Mouse (Mus musculus): Measurements from ENCODE around the gene Ptcd1.
"Not testable (repeated sequence)": the region's sequence is repeated elsewhere in the genome, so short reads cannot be mapped to it uniquely, and the experiment has no call there.

The Ptcd1 gene

GRCm38 (mm10) chr5:145161361-145161760 is 5.5 kb downstream of the Ptcd1 start:
- no peak for DNase-seq

GRCm38 (mm10) chr5:145152690-145153089 is 14.2 kb downstream of the Ptcd1 start:
- no peak for DNase-seq

GRCm38 (mm10) chr5:145149294-145149693 is 17.6 kb downstream of the Ptcd1 start:
- no peak for DNase-seq

DNA sequence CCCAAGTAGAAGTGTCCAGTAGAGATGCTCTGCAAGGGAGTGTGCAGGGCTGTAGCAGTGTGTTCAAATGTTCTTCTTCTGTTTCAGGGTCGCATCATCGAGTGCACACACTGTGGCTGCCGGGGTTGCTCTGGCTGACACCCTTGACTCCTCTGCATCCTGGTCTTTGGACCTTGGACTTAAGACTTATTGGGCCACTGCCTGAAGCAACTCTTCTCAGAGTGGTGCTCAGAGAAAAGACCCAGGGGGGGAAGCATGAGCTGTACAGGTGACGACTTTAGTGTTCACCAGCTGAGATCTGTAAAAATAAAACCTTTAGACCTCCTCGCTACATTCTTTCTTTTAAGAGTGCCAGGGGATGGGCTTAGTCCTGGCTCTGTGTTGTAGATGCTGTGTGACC is 19.2 kb downstream of the Ptcd1 start:
- DNase-seq, result no peak

DNA sequence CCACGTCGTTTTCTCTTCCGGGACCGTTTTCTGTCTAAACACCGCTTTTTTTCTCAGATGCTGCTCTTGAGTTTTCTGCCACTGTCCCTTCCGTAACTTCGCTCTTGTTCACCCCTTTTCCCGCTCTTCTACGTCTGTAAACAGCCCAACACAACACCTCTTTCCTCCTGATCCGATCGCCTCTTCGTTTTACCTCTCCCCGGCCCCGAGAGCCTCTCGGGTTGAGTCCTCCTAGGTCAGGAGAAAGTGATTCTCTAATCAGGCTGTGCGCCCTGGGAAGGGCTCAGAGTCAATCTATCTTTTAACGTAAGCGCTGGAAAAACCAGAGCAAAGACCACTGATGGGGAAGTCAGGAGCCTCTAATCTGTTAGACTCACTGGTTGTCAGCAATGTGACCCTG is 26.3 kb downstream of the Ptcd1 start:
- peak; percentile 20 for DNase-seq

DNA sequence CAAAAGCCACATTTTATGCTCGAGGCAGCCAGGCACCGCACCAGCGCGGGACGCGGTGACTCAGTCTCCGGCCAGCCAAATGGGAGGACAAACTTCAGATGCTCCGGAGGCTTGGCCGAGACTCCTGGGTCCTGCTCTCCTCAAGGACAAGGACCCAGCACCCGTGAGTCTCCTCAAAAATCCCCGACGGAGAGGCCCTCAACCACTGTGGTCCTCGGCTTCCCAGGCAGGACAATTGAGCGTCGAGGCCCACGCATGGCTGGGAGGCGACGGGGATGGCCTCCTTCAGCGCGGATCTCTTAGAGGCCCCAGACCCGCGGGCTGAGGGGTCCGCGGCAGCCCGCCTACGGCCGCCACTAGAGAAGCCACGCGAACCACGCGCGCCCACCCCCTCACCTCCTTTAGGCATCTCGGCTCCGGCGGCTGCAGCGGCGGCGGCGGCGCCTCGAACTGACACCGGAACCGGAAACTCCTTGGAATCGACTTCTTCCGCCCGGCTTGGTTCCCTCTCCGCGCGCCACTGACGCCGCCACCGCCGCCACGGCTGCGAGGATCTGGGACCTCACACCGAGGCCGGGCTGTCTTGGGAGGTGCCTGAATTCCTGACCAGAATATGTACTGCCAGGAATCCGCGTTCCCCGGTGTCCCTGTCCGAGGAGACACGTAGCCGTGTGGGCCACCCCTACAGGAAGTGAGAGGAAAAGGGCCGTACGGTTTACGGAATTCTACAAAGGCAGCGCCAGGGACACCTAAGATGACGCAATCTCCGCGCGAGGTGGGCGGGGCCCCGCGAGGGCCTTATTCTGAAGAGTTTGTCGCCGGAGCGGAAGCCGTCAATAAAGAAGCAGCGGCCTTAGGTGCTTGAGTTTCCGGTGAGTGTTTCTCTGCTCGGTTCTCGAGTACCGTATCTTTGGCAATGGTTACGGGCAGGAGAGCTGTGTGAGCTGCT is 27.1 kb downstream of the Ptcd1 start, which contains the start of the genes Pdap1 and Bud31:
Pdap1 (minus strand) TSS at position 668 of the 949 bp plus-strand sequence.
Bud31 (plus strand) TSS at position 792 of the 949 bp plus-strand sequence.
- peak; percentile 97 for DNase-seq

DNA sequence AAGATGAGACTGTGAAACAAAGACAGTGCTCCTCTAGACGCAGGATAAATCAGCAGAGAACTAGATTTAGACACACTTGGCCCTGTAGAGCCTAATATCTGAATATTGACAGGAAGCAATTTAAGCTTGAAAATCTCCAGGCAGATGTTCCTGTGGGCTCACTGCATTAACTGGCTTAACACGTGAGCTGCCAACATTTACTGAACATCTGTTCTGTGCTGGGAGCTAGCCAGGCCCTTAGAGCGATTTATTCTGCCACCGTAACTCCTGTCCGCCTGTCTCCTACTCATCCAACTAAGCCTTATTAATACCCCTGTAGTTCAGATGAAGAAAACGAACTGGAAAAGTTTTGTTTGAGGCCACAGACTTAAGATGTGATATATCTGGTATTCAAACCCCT is 28.1 kb downstream of the Ptcd1 start:
- DNase-seq, result no peak

DNA sequence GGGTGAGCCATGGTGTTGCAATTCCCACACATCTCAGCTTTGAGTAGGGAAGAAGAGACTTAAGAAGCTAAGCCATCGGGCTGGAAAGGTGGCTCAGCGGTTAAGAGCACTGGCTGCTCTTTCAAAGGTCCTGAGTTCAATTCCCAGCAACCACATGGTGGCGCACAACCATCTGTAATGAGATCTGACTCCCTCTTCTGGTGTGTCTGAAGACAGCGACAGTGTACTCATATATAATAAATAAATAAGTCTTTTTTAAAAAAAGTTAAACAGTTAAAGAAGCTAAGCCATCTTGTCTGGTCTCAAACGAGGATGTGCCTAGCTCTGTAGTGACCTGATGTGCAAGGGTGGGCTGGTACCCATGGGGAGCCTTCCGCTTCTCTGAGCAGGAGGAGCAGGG is 33.6 kb downstream of the Ptcd1 start:
- DNase-seq, result not testable (repeated sequence)

GRCm38 (mm10) chr5:145130995-145131394 is 35.9 kb downstream of the Ptcd1 start:
- no peak for DNase-seq

GRCm38 (mm10) chr5:145130191-145130590 is 36.7 kb downstream of the Ptcd1 start:
- no peak for DNase-seq

DNA sequence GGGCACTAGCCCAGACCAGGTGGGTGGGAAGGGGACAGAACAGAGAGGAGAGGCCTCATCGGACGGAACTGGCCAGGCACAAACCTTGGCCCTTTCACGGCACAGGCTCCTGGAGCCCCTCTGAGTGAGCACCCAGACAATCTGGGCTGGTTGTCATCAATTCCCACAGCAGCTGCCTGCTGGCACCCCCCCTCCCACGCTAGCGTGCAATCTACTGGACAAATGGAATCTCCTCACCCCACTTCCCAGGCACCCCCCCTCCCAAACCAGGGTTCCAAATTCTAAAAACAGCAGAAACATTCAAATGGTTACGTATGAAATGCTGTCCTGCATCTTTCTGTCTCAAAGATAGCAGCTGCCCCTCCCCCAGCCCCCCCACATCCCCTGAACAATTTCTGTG is 37.1 kb downstream of the Ptcd1 start:
- not testable (repeated sequence) for DNase-seq

- DNase-seq, result no peak
Measured at GRCm38 (mm10) chr5:145129124-145129523, 37.8 kb downstream of the Ptcd1 start.

GRCm38 (mm10) chr5:145126580-145126979 is 40.3 kb downstream of the Ptcd1 start:
- no peak for DNase-seq

DNA sequence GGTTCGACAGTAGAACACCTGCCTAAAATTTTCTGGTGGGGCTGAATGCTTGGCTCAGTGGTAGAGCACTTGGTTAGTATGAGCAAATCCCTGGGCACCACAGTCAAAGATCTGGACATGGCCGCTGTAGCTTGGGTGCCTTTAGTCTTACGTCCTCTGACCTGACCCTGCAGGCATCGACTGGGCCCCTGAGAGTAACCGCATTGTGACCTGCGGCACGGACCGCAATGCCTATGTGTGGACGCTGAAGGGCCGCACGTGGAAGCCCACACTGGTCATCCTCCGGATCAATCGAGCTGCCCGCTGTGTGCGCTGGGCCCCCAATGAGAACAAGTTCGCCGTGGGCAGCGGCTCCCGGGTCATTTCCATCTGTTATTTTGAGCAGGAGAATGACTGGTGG is 43.5 kb downstream of the Ptcd1 start:
- DNase-seq, result no peak

DNA sequence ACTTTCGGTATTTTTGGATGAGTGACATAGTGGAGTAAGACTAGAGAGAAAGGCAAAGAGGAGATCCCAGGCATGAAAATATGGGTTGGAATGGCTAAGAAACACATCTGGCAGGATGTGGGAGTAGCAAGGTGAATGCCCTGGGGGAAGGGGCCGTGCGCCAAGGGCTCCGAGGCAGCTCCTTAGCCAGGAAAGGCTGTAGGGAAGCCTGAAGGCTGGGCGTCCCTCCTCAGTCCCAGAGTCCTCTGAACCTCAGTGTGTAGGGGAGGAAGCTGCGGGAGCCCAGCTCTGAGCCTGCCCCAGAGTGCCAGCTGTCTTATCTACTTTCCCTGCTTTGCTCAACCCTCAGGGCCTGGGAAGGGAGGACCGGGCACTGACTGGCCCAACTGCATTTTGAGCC is 46.0 kb downstream of the Ptcd1 start:
- DNase-seq, result no peak

- DNase-seq, result no peak
Measured at GRCm38 (mm10) chr5:145119385-145119784, 47.5 kb downstream of the Ptcd1 start.

DNA sequence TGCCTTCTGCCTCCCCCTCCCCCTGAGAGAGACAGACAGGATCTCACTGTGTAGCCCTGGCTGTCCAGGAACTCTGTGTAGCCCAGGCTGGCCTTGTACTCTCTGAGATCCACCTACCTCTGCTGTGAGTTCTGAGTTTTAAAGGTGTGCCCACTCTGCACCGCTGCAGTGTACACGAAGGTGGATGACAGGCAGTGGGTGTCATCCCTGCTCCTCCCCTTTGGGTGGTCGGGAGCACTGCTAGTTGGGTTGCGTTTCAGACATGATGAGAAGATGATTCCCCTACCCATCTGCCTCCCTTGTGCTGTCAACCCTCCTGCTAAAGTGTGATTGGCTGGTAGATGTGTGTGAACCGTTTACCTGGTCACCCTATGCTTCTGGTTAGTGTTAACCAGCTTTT is 48.4 kb downstream of the Ptcd1 start:
- no peak for DNase-seq

- DNase-seq, result no peak
Measured at GRCm38 (mm10) chr5:145118005-145118404, 48.9 kb downstream of the Ptcd1 start.

GRCm38 (mm10) chr5:145116916-145117315 is 50.0 kb downstream of the Ptcd1 start:
- no peak for DNase-seq

- no peak for DNase-seq
Measured at GRCm38 (mm10) chr5:145116316-145116715, 50.6 kb downstream of the Ptcd1 start.

- DNase-seq, result no peak
Measured at GRCm38 (mm10) chr5:145115736-145116135, 51.2 kb downstream of the Ptcd1 start.

DNA sequence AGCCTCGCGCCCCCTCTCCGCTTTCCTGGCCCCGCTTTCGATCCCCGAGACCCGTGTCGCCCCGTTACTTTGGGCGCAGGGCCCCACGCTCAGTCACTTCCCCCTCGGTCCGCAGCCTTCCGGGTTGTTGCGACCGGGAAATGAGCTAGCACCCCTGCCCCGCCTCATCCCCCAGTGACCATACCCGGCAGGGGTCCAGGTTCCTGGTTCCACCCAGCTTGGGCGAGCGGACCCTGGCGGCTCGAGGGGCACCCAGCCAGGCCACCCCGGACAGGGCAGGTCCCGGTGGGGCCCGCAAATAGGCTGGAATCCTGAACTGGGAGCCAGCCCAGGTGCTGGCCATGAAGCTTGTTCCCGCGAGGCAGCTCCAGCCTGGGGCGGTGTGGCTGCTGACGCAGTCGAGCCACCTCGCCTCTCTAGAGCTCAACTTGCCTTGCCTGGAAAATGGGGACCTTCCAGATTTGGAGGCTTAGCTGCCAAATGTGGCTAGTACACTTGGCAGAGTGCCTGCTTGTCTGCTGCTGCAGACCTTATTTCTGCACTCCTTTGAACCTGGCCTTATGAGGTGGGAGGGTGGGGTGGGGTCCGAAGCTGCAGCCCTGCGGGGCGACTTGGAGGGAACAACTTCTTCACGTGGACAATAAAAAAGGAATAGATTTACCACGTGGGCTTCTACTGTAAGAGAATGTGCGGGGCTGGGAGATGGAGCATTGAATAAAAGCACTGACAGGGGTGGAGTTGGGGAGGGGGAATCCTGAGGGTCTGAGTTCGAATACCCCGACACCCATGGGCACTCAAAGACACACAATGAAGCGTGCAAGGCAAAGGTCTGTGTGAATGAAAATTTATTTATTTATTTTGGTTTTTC is 52.1 kb downstream of the Ptcd1 start:
- no peak for DNase-seq

DNA sequence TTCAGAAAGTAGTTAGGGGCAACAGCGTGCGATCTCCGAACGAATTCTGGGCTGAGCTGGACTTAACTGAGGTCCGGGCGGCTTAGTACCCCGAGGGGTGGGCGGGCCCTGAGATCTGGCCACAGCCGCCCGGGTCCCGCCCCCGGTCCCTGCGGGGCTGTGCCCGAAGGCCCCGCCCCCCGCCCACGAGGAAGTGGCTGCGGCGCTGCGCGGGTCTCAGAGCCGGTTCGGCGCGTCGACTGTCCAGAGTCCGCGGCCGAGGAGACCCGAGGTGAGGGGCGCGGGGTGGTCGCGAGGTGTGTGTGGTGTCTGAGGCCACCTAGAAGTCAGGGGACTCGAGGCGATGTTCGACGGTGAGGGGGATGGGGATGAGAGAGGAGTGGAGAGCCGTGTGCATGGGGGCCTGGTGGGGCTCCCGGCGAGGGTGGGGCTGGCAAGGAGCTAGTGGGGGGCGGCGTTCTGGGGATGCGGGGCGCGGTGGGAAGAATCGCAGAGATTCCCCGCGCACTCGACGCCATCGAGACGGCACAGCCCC is 52.8 kb downstream of the Ptcd1 start, which contains the start of gene Arpc1b:
Arpc1b (plus strand) TSS at position 145 of the 535 bp plus-strand sequence.
- DNase-seq, result no peak
